Mouse (Mus musculus): ENCODE data around the gene Chic1. TPM values are rescaled to one million over a fixed set of nuclear protein-coding genes. Genes with fewer than 3 reads are reported as not detected.

Chic1 gene
- polyA plus RNA-seq, 1 experiment from 2014 or later, result 0.20 TPM

DNA sequence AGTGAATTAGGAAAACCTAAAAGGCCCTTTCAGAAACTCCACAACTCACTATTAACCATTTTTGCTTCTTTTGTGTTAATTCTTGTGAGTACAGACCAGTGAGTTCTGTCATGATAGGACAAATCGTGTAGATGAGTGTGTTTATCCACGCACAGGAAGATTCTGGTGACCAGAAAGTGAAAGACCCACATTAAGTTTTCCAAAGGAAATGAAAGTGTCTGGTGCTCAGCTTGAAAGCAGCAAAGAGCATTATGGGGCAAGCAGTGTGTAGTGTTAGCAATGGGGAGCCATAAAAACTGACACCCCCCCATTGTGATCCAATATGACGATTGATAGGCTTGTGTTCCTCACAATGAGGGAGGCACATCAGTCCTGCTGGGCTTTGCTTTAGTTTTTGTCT lies 12.4 kb downstream of the Chic1 start:
- no peak overlapping the region for H3K27ac ChIP-seq (ENCODE audit: low read depth)
- 69% methylated on average over 3 of the region's 3 CpGs for WGBS (ENCODE audit: insufficient replicate concordance)
- ATAC-seq (no peak), DNase-seq (no peak)
- no peak overlapping the region for H3K4me2 ChIP-seq (ENCODE audit: low read depth, low read length)
- no peaks in the 10 kb centered on the region for H3K9me3 ChIP-seq (ENCODE audit: low read length)
- H3K27me3 ChIP-seq (ENCODE audit: insufficient read depth, low read length), result peaks cover 4% of the 10 kb centered on the region; the same call in 1 of the 2 replicates
- no peak overlapping the region for H3K9ac ChIP-seq (replicated peaks)
- H3K36me3 ChIP-seq (replicated peaks; ENCODE audit: insufficient read depth, low read length), result no peaks in the 10 kb centered on the region
- H3K4me1 ChIP-seq (ENCODE audit: insufficient read depth), result no peaks in the 10 kb centered on the region
- TF ChIP-seq EP300 (IDR thresholded peaks at IDR 0.05; ENCODE audit: low read depth), result no peak
- no peak for TF ChIP-seq CTCF (IDR thresholded peaks at IDR 0.05; ENCODE audit: low read depth)
- no peak overlapping the region for H3K4me3 ChIP-seq (ENCODE audit: low read depth, low read length)

- ATAC-seq, result no peak
- DNase-seq, result no peak
- 62% methylated on average over 2 of the region's 2 CpGs for WGBS (ENCODE audit: insufficient replicate concordance)
- Histone ChIP-seq H3K4me3 (ENCODE audit: low read depth, low read length) (no peak overlapping the region), H3K4me2 (ENCODE audit: low read depth, low read length) (no peak overlapping the region), H3K36me3 (replicated peaks; ENCODE audit: insufficient read depth, low read length) (no peaks in the 10 kb centered on the region), H3K27ac (ENCODE audit: low read depth) (no peak overlapping the region), H3K27me3 (ENCODE audit: insufficient read depth, low read length) (0 out of 2 replicates have a peak, but pooled peaks cover 2% of the 10 kb centered on the region), H3K9ac (replicated peaks) (no peak overlapping the region), H3K9me3 (ENCODE audit: low read length) (no peaks in the 10 kb centered on the region), H3K4me1 (ENCODE audit: insufficient read depth) (no peaks in the 10 kb centered on the region)
- TF ChIP-seq CTCF (IDR thresholded peaks at IDR 0.05; ENCODE audit: low read depth) (0 out of 2 replicates have a peak, but pooled peaks have one; percentile 35), EP300 (IDR thresholded peaks at IDR 0.05; ENCODE audit: low read depth) (no peak)
Measured at GRCm38 (mm10) chrX:103371221-103371620, 14.9 kb downstream of the Chic1 start.

DNA sequence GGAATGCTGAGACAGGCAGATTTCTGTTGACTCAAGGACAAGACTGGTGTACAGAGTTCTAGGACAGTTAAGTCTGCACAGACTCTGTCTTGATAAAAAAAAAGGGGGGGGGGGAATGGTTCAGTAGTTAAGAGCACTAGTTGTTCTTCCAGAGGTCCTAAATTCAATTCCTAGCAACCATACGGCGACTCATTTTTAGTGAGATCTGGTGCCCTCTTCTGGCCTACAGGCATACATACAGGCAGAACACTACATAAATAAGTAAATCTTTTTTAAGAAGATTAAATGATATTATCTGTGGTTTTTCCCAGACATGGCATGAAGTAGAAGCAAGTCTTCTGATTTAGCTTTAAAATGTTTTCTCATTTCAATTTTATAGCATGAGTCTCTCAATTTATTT lies 15.4 kb downstream of the Chic1 start:
- no peak overlapping the region for H3K27ac ChIP-seq (ENCODE audit: low read depth)
- H3K36me3 ChIP-seq (replicated peaks; ENCODE audit: insufficient read depth, low read length), result no peaks in the 10 kb centered on the region
- H3K4me2 ChIP-seq (ENCODE audit: low read depth, low read length), result no peak overlapping the region
- DNase-seq (no peak), ATAC-seq (no peak)
- WGBS (ENCODE audit: insufficient replicate concordance), result 19% methylated on average over 2 of the region's 2 CpGs
- no peak overlapping the region for H3K4me3 ChIP-seq (ENCODE audit: low read depth, low read length)
- no peaks in the 10 kb centered on the region for H3K9me3 ChIP-seq (ENCODE audit: low read length)
- TF ChIP-seq EP300 (IDR thresholded peaks at IDR 0.05; ENCODE audit: low read depth), result no peak
- TF ChIP-seq CTCF (IDR thresholded peaks at IDR 0.05; ENCODE audit: low read depth), result peak; percentile 51
- H3K9ac ChIP-seq (replicated peaks), result no peak overlapping the region
- H3K4me1 ChIP-seq (ENCODE audit: insufficient read depth), result no peaks in the 10 kb centered on the region
- H3K27me3 ChIP-seq (ENCODE audit: insufficient read depth, low read length), result 0 out of 2 replicates have a peak, but pooled peaks cover 2% of the 10 kb centered on the region

GRCm38 (mm10) chrX:103374250-103374649 lies 18.0 kb downstream of the Chic1 start:
- no peak for DNase-seq
- Histone ChIP-seq H3K9ac (replicated peaks) (no peak overlapping the region), H3K4me2 (ENCODE audit: low read depth, low read length) (no peak overlapping the region), H3K36me3 (replicated peaks; ENCODE audit: insufficient read depth, low read length) (no peaks in the 10 kb centered on the region), H3K9me3 (ENCODE audit: low read length) (no peaks in the 10 kb centered on the region), H3K27ac (ENCODE audit: low read depth) (no peak overlapping the region), H3K4me1 (ENCODE audit: insufficient read depth) (no peaks in the 10 kb centered on the region), H3K27me3 (ENCODE audit: insufficient read depth, low read length) (0 out of 2 replicates have a peak, but pooled peaks cover 2% of the 10 kb centered on the region), H3K4me3 (ENCODE audit: low read depth, low read length) (no peak overlapping the region)
- no peak for ATAC-seq
- TF ChIP-seq CTCF (IDR thresholded peaks at IDR 0.05; ENCODE audit: low read depth) (peak; percentile 39; the same call in 1 of the 2 replicates), EP300 (IDR thresholded peaks at IDR 0.05; ENCODE audit: low read depth) (no peak)
- WGBS (ENCODE audit: insufficient replicate concordance), result 73% methylated on average over 5 of the region's 5 CpGs

- WGBS (ENCODE audit: insufficient replicate concordance), result 64% methylated on average over 3 of the region's 3 CpGs
Measured at GRCm38 (mm10) chrX:103384528-103384927, 28.3 kb downstream of the Chic1 start.

DNA sequence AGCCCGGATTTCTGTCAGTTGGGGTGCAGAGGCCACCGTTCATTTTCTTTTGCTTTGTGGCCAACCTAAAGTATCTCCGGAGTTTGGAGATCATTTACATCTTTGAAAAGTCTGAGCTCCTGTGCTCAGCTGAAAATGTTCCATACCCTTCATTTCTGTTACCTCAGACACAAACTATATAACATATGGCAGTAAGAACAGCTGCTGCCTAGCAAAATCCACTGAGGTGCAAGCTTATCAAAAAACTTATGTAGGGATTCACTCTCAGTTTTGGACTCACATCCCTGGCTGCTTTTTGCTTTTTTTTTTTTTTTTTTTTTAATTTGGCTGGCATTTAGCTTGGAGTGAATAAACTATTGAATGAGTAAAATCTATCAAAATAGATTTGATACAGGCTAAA lies 31.9 kb downstream of the Chic1 start:
- ATAC-seq (no peak), DNase-seq (no peak)
- H3K9me3 ChIP-seq (ENCODE audit: low read length), result no peaks in the 10 kb centered on the region
- no peaks in the 10 kb centered on the region; the same call in 1 of the 2 replicates for H3K27me3 ChIP-seq (ENCODE audit: insufficient read depth, low read length)
- no peaks in the 10 kb centered on the region for H3K4me1 ChIP-seq (ENCODE audit: insufficient read depth)
- no peaks in the 10 kb centered on the region for H3K36me3 ChIP-seq (replicated peaks; ENCODE audit: insufficient read depth, low read length)
- TF ChIP-seq CTCF (IDR thresholded peaks at IDR 0.05; ENCODE audit: low read depth), result no peak
- TF ChIP-seq EP300 (IDR thresholded peaks at IDR 0.05; ENCODE audit: low read depth), result no peak
- H3K4me3 ChIP-seq (ENCODE audit: low read depth, low read length), result no peak overlapping the region
- no peak overlapping the region for H3K27ac ChIP-seq (ENCODE audit: low read depth)
- WGBS (ENCODE audit: insufficient replicate concordance), result 78% methylated on average over 3 of the region's 3 CpGs
- no peak overlapping the region for H3K9ac ChIP-seq (replicated peaks)
- H3K4me2 ChIP-seq (ENCODE audit: low read depth, low read length), result no peak overlapping the region

More at GRCm38 (mm10) chrX:103384528-103384927, 28.3 kb downstream of the Chic1 start:
- peak; percentile 42 for TF ChIP-seq CTCF (IDR thresholded peaks at IDR 0.05; ENCODE audit: low read depth)
- no peak for TF ChIP-seq EP300 (IDR thresholded peaks at IDR 0.05; ENCODE audit: low read depth)
- Histone ChIP-seq H3K4me2 (ENCODE audit: low read depth, low read length) (no peak overlapping the region), H3K9me3 (ENCODE audit: low read length) (no peaks in the 10 kb centered on the region), H3K36me3 (replicated peaks; ENCODE audit: insufficient read depth, low read length) (no peaks in the 10 kb centered on the region), H3K9ac (replicated peaks) (no peak overlapping the region), H3K4me3 (ENCODE audit: low read depth, low read length) (no peak overlapping the region), H3K27ac (ENCODE audit: low read depth) (no peak overlapping the region), H3K4me1 (ENCODE audit: insufficient read depth) (no peaks in the 10 kb centered on the region), H3K27me3 (ENCODE audit: insufficient read depth, low read length) (no peaks in the 10 kb centered on the region; the same call in 1 of the 2 replicates)
- DNase-seq, result no peak
- no peak for ATAC-seq
